Mouse (Mus musculus): ENCODE results near the gene Lgi2.

Gene Lgi2

DNA sequence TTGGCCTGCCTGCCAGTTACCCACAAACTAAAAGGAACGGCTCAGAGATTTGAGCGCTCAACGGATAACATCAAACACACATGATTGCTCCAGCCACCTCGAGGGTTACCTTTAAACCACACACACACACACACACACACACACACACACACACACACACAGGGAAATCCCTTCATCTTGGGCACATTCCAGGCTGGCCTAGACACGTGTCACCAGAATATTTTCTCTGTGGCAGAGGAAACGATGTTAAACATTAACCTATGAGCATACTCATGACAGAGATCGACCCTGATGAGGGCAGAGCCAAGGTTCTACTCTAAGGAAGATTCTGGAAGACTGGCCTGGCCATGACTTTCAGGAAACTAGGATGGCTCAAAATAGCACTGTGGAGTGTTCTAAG, 29.2 kb downstream of the Lgi2 start:
- peak; percentile 25 to 33 for DNase-seq (ENCODE audit: low spot score in 2 of 2)

DNA sequence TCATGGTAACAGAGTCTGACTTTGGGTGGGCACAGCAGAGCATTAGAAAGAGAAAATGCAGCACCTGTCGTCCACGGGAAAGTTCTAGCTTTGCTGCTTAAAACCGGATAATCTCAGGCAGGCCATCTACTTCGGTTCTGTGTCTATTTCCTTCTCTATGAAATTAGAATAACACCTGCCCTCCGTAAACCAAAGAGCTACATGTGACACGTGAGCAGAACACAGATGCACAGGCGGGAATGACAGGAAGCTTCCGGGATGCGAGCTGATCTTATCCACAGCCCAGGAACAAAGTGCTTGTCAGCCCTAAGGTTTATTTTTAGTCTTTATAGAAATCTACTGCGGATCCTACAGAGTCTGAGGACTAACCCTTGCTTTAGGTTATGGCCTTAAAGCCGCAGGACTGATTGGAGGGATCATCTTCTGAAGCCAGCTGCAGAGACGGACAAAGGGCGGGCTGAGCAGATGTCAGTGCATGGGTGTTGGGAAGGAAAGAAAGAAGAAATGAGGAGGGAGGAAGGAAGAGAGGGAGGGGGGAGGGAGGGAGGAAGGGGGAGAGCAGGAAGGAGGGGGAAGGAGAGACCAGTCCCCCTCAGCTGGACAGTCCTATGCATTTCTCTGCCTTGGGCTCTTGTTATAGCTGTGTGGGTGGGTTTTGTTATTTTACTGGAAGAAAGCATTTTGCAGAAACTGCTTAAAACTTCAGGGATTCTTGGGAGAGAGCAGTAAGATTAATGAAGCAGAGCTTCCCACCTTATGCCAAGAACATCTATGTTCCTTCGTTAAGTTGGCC, 31.3 kb downstream of the Lgi2 start:
- DNase-seq (ENCODE audit: low spot score in 2 of 2), result no peak

DNA sequence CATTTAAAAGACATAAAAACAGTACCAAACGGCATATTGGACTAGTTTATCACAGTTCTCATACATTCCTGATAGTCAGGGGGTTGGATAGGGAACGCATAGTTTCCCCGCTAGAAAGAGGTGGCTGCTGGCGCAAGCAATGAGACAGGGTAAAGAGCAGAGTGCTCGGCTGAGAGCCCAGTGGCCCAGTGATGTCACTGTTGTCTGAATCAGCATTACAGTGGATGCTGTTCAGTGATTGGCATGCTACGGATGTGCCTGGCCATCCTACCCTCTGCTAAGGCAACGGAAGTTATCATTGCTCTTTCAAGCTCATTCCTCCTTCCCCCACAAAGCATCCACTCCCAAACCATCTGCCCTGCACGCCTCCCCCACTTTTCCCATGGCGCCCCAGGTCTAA, 32.6 kb downstream of the Lgi2 start:
- DNase-seq (ENCODE audit: low spot score in 2 of 2), result no peak

DNA sequence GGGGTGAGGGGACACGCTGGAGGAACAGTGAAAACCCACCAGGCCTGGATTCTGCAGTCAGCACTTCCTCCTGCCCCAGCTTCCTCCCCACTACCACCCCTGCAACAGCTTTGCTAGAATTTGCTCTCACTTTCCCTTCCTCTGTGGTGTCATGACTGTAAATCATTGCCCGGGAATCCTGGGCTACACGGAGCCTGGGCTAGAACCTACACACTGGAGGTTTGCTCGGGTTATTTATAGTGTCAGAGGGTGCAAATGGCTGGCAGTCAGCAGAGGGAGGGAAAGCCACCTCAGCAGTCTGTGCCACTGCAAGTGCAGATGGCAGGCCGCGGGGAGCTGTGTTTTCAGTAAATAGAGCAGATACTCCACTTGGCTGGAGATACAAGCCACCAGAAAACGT, 37.7 kb downstream of the Lgi2 start:
- DNase-seq (ENCODE audit: low spot score in 2 of 2), result no peak

DNA sequence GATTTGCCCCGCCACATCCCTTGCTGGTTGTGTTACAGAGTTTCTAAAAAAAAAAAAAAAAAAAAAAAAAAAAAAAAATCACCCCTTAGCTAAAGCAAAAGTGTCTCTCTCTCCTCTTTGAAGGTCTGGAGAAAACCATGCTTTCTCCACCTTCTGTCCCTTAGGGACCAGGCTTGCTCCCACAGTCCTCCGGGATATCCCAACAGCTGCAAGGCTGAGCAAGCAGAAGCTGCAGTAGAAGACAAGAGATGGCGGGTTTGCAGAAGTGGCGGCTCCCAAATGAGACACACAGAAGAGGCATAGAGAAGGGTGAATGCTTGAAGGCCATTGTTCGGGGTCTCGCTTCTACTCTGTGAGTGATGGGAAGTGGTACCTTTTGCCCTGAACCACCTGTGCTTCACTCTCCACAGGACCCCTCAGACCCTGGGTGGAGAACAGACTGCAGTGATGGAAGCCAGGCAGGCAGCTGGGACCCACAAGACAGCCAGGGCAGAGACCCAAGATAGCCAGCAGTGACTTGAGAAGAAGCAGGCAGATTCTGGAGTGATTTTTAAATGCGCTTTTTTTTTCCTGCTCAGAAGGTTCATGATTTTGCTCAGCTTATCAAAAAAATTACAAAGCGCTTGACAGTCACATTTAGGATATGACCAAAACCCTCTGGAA, 39.8 kb downstream of the Lgi2 start:
- no peak for DNase-seq (ENCODE audit: low spot score in 2 of 2)

DNA sequence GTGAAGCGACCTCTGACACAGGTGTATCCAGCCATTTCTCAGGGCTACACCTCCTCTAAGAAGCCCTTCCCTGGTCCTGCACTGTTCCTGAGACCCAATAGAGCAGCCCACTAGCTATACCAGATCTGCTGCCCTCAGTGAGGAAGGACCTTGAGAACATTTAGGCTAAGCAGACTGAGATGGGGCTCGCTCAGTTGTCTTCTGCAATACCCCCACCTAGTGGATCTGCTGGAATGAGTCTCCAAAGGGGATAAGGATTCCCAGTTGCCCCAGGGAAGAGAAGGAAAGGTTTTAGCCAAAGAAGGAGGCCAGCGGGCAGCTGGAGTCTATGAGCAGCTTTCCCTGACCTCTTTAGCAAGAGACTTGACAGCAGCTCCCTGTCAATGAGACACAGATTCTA, 42.1 kb downstream of the Lgi2 start:
- DNase-seq (ENCODE audit: low spot score in 2 of 2), result no peak

DNA sequence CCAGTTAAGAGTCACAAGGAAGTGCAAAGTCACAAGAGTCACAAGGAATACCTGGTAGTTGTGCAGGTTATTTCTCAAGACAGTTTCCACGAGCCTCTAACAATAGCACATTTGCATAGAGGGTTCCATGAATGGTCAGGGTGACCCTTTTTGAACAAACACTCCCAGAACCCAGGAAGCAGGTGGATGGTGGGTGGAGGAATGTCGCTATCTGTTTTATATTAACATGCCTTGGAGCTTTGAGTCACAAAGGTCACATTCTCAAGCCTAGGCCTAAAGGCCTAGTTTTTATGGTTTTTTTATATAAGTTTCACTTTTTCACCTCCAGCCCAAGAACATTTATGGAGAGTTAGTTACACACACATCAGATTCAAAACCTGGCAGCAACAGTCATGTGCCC, 46.3 kb downstream of the Lgi2 start:
- DNase-seq (ENCODE audit: low spot score in 2 of 2), result no peak

DNA sequence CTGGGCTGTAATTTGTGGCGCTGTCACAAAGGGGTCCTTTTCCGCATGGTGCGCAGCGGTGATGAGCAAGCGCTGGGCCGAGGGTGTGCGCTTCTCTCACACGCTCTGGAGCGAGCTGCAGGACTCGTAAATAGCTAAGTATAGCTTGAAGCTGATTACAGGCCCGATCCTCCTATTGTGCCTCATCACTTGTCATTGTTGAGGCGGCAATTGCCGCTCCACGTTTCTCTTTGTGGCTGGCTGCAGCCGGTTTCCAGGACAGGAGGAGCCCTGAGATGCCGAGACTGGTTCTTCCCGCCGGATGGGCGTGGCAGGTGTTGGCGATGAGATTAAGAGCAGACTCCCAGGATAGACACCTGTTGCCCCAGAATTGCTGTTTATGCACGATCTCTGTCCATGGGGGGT, 50.2 kb downstream of the Lgi2 start:
- no peak for DNase-seq (ENCODE audit: low spot score in 2 of 2)

DNA sequence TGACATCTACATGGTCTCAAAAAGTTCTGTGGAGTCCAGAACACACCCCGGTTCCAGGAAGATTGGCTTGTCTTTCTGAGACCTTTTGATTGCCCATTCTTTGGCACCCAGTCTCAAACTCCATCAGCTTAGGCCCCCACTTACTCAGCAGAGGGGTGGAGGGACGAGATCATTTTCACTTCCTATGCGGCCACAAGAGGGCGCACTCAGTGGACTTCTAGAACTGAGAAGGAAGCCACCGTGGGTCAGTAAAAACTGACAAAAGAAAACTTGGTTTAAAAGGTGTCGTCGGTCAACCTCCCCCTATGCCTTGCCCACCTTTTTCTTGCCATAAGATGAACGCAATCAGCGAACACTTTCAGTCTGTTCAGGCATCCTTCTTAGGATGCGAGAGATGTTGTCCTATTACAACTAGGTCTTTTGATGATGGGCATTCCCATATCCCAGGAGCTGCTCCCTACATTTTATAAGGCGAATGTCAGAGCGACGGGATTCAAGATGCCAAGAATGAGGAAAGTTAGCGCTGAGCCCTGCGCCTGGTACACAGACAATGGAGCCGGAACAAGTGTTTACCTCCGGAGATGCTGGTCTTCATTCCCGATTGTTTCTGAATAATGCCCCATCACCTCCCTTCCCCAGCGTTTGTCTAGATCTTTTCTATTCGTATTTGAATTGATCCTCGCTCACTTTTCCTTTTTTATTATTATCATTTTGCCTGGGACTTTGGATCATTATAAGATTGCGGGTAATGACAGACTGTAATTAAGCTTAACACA, 50.8 kb downstream of the Lgi2 start:
- DNase-seq (ENCODE audit: low spot score in 2 of 2), result peak; percentile 35 to 61

DNA sequence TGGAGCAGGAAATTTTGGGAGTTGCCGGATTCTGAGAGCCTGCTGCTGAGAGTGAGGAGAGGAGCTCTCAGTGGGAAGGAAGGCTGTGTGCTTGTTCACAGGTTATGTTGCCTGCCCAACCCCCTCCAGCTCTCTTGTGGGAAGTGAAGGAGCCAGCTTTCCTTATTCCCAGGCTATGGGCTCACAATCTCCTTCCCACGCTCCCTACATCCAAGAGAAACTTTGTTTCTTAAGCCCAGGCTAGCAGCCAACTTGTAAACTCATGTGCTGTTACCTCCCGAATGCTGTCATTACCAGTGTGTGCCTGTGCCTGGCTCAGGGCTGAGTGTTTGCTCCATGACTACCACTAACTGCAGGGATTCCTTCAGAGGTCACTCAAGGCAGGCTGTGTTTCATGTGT, 55.2 kb downstream of the Lgi2 start:
- no peak for DNase-seq (ENCODE audit: low spot score in 2 of 2)

DNA sequence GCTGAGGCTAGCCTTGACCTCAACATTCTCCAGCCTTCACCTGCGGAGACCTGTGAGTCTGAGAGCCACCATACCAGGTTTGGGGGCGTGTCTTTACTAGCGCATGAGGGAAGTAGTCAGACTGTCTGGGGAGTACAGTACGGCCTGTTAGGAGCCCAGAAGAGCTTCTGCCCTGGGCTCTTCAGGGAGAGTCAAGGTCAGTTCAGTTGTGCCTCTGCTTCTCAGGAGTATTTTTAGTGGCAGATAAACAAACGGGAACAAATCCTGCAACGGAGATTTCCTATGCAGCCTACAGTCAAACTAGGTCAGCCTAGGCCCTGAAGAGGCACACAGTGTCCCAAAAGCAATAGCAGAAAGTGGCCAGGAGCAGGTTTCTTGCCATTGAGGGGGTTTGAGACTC, 56.8 kb downstream of the Lgi2 start:
- no peak for DNase-seq (ENCODE audit: low spot score in 2 of 2)

DNA sequence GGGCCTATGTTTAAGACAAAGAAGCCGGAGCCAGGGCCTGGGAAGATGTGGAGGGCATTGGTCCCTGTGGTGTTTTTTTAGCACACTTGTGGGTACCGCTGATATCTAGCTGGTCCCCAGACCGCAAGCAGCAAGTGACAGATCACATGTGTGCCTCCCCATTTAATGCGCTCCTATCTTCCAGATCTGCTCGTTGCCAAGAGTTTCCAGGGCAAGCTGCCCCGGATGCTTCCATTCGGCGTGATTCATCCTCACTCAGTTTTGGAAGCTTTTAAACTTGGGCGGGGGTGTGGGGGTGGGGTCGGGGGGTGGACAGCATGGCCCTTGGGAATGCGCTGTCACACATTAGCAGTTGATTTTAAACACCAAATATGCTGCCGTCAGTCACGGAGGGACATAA, 61.6 kb downstream of the Lgi2 start:
- DNase-seq (ENCODE audit: low spot score in 2 of 2), result no peak

DNA sequence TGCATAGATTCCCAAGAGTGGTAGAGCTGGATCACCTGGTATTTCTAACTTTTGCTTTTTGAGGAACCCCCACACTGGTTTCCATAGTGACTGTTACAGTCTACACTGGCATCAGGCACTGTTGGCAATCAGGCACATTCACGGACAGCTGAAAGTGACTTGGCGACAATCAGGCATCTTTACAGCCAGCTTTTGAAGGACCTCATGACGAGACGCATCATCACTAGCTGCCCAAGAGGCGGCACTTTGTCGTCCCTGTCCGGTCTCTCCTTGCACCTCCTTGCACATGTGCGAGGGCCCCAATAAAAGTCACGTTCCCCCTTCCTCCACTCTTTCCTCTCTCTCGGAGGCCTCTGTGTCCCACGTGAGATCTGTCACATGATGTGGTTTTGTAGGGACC, 62.1 kb downstream of the Lgi2 start:
- DNase-seq (ENCODE audit: low spot score in 2 of 2), result no peak

DNA sequence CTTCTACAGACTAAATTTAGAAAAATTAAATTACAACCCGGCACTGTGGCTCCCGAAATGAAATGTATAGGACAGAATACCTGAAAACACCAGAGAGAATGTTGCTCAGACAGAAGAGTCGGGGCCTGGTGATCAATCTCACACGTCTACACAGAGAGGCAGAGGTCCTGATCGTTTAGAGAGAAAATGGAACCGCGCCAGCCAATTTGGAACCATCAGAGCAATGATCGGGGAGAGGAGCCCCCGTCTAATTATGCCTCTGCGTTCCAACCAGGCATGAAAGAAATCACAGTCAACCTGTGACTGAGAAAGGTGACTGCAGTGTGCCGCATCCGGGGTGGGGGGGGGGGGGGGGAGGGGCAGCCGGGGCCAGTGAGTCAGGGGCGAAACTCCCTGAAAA, 70.6 kb downstream of the Lgi2 start:
- no peak for DNase-seq (ENCODE audit: low spot score in 2 of 2)

DNA sequence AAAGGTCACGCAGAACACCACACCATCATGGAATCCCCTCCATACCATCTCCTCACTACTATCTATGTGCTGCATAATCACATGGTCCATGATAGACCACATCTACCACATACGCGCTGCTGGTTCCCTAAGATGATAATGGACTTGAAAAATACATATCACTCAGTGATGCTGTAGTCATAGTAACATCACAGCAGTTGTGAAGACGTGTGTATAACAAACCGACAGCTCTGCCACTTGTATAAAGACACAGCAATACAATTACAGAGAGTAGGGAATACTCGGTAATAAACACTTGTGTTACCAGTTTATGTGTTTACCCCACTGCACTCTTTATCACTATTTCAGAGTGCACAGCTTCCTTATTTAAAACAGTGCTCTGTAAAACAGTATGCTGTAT, 74.8 kb downstream of the Lgi2 start:
- no peak for DNase-seq (ENCODE audit: low spot score in 2 of 2)

DNA sequence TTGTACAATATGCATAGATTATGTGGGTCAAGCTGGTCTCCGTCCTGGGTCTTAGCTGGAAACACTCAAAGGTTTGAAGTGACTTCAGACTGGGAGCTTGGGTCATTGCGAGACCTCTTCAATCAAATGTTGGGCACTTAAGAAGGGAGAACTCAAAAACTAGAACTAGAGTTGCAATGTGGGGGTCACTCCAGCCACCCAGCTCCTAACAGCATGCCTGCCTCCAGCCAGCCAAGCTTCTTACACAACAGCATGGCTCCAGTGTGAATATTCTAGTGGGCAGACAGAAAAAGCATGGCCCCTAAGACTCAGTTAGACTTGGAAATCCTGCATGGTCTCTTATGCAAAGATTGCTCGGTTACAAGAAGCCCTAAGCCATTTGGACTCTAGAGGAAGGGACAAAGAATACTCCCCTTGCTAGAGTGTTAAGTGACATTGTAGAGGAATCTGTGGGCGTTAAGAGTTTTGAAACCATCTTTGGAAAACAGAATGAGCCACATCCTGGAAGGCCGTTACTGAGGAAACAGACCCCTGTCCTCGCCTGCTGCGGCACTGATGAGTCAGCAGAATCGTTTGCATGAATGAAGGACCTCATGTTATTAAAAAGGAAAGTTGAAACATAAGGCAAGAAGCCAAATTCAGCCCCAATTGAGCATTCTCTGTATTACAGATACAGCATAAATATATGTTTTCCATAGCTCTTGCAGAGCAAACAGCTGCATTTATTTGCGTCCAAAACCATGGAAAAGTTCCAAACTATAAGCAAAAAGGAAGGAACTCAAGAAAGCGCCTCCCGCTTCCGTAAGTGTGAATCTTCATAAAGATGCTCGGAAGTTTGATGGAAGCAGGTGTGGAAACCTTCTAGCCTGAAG, 78.5 kb downstream of the Lgi2 start:
- no peak for DNase-seq (ENCODE audit: low spot score in 2 of 2)
